Comparison of ENCODE assay signal across 8 mouse cellular contexts in genomic region chr8:79209641-79210358, GRCm38 (mm10). TPM values are rescaled to one million over a fixed set of nuclear protein-coding genes. Genes with fewer than 3 reads are reported as not detected.
DNase-seq lines count a peak whose midpoint lies in the region; ATAC-seq lines count a peak whose summit lies in the region.

No protein-coding gene starts in this region.

- ATAC-seq in common myeloid progenitor, adult 5-6 weeks (replicated peaks; ENCODE audit: low read depth, poor library complexity, severe bottlenecking), result peak; percentile 79
- ATAC-seq in intestine, embryonic 14.5 days (replicated peaks; ENCODE audit: low FRiP score, low TSS enrichment, low read depth), result peak; percentile 63; the same call in 1 of the 2 replicates
- peak; percentile 82 for ATAC-seq in lung, embryonic 15.5 days (ENCODE audit: borderline replicate concordance, extremely low read depth, low FRiP score, low TSS enrichment)

- DNase-seq in B cell, adult 2 months, result peak; percentile 3
- peak; percentile 64 for DNase-seq in R1 (ENCODE audit: low read depth, low spot score)
- DNase-seq in heart, adult 11 months, result peak; percentile 95
- DNase-seq in intestine, embryonic 14.5 days (ENCODE audit: low spot score), result peak; percentile 77
- DNase-seq in ovary, postnatal 14 days (ENCODE audit: low spot score), result peak; percentile 35
- DNase-seq in frontal cortex, postnatal 25 days (ENCODE audit: low spot score in 2 of 2), result no peak

- H3K27me3 ChIP-seq in intestine, embryonic 14.5 days (replicated peaks; ENCODE audit: control insufficient read depth, insufficient read depth, low read length), result no peaks in the 10 kb centered on the region
- no peaks in the 10 kb centered on the region for H3K27me3 ChIP-seq in lung, embryonic 15.5 days

- peak overlapping the region; percentile 34; the same call in 1 of the 2 replicates for H3K9ac ChIP-seq in intestine, embryonic 14.5 days (ENCODE audit: low read length)
- H3K9ac ChIP-seq in lung, embryonic 15.5 days, result peak overlapping the region; percentile 38

- peak overlapping the region; percentile 49 for H3K4me2 ChIP-seq in intestine, embryonic 14.5 days (ENCODE audit: low read length)
- H3K4me2 ChIP-seq in lung, embryonic 15.5 days, result peak overlapping the region; percentile 74

- 6% methylated on average over 27 of the region's 27 CpGs for WGBS in intestine, embryonic 14.5 days
- 8% methylated on average over 27 of the region's 27 CpGs for WGBS in lung, embryonic 15.5 days

- no peaks in the 10 kb centered on the region for H3K36me3 ChIP-seq in intestine, embryonic 14.5 days (ENCODE audit: control insufficient read depth, insufficient read depth, low read length)
- H3K36me3 ChIP-seq in lung, embryonic 15.5 days, result no peaks in the 10 kb centered on the region

- H3K4me1 ChIP-seq in intestine, embryonic 14.5 days (replicated peaks; ENCODE audit: control insufficient read depth, insufficient read depth, low read length), result peaks cover 24% of the 10 kb centered on the region
- H3K4me1 ChIP-seq in lung, embryonic 15.5 days, result peaks cover 26% of the 10 kb centered on the region

- 0 out of 2 replicates have a peak, but pooled peaks cover 4% of the 10 kb centered on the region for H3K9me3 ChIP-seq in intestine, embryonic 14.5 days (ENCODE audit: control insufficient read depth, low read length)
- H3K9me3 ChIP-seq in lung, embryonic 15.5 days, result no peaks in the 10 kb centered on the region

- H3K27ac ChIP-seq in intestine, embryonic 14.5 days (ENCODE audit: low read depth), result peak overlapping the region; percentile 77
- H3K27ac ChIP-seq in lung, embryonic 15.5 days, result peak overlapping the region; percentile 77

- peak overlapping the region; percentile 26; the same call in 1 of the 2 replicates for H3K4me3 ChIP-seq in intestine, embryonic 14.5 days (ENCODE audit: low read depth, low read length)
- peak overlapping the region; percentile 37 for H3K4me3 ChIP-seq in lung, embryonic 15.5 days

RNA-seq across cellular contexts. Expression of gene 1700011L22Rik, which starts 38.6 kb away (rescaled TPM):
- total RNA-seq in common myeloid progenitor, adult 5-6 weeks (2017), result not detected in 2 replicates
- polyA plus RNA-seq in intestine, embryonic 14.5 days (2014; fragmentation: Nextera tagmentation; extraction: Ambion mirVana), result not detected in 2 replicates
- polyA plus RNA-seq in lung, embryonic 15.5 days (2015; fragmentation: Nextera tagmentation; extraction: Ambion mirVana), result not detected in 2 replicates

Comparison
In these comparisons a context has a peak if more than half of its experiments do, and no peak if none do; other contexts are left out.
1. DNase-seq: peak in B cell, adult 2 months (2 of 2), R1 (single experiment), heart, adult 11 months (single experiment), intestine, embryonic 14.5 days (single experiment) and ovary, postnatal 14 days (single experiment); none in frontal cortex, postnatal 25 days (0 of 2).
2. Peak in every context shown above with its lines, with median percentiles within 50 percentile points of each other: ATAC-seq.